In the genomic region with DNA sequence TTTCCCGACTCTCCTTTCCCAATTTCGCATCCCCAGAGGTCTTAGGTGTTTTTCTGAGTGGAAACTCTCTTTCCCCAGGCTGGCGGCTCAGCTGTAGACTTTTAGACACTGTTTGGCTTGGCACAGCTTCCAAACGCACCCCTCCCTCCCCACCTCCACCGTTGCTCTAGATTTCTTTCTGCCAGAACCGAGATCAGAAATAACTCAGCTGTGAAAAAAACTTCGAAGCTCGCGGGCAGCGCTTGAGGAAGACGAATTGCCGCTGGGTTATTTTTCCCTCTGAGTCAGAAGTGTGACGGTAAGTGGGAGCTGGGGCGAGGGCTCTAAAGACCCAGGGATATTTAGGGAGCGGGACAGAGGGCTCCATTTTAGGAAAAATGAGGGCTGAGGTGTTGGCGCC, we compare ENCODE assay signal across 15 mouse cellular contexts. TPM values are rescaled to one million over a fixed set of nuclear protein-coding genes. Genes with fewer than 3 reads are reported as not detected.
DNase-seq lines count a peak whose midpoint lies in the region; ATAC-seq and TF ChIP-seq lines count a peak whose summit lies in the region.
"Had no signal": no experiment of that assay in that cellular context is flagged by ENCODE, and none has a peak within 500 bp of the region (broad histone marks: within the 10 kb centered on the region; RNA-seq: fewer than 3 reads in every experiment).

No protein-coding gene starts in this region.

- H3K4me3 ChIP-seq in limb, embryonic 15.5 days: no peak overlapping the region
- no peak overlapping the region for H3K4me3 ChIP-seq in liver, embryonic 12.5 days
- H3K4me3 ChIP-seq: layer of hippocampus, adult 2 months; myocyte had no signal

- peaks cover 16% of the 10 kb centered on the region for H3K4me1 ChIP-seq in limb, embryonic 15.5 days
- no peaks in the 10 kb centered on the region for H3K4me1 ChIP-seq in liver, embryonic 12.5 days

- 43% methylated on average over 16 of the region's 16 CpGs for WGBS in limb, embryonic 15.5 days
- WGBS in liver, embryonic 12.5 days (ENCODE audit: insufficient replicate concordance): 62% methylated on average over 16 of the region's 16 CpGs

- TF ChIP-seq CTCF in brain, embryonic 14.5 days (IDR thresholded peaks at IDR 0.05; ENCODE audit: borderline replicate concordance, extremely low read depth, insufficient read depth, insufficient read length): no peak

- H3K9me3 ChIP-seq in limb, embryonic 15.5 days: no peaks in the 10 kb centered on the region
- no peaks in the 10 kb centered on the region for H3K9me3 ChIP-seq in liver, embryonic 12.5 days (replicated peaks)

- H3K27ac ChIP-seq in limb, embryonic 15.5 days: peak overlapping the region; percentile 67
- H3K27ac ChIP-seq in liver, embryonic 12.5 days: no peak overlapping the region
- H3K27ac ChIP-seq: hindbrain, embryonic 14.5 days; layer of hippocampus, adult 2 months had no signal

- no peak overlapping the region for H3K9ac ChIP-seq in limb, embryonic 15.5 days
- H3K9ac ChIP-seq in liver, embryonic 12.5 days: no peak overlapping the region
- H3K9ac ChIP-seq: hindbrain, embryonic 14.5 days had no signal

- ATAC-seq in limb, embryonic 15.5 days (ENCODE audit: insufficient number of reproducible peaks, low FRiP score, low TSS enrichment, low read depth): no peak
- ATAC-seq in liver, embryonic 12.5 days: no peak

- H3K4me2 ChIP-seq in limb, embryonic 15.5 days: peak overlapping the region; percentile 1; the same call in 1 of the 2 replicates
- no peak overlapping the region for H3K4me2 ChIP-seq in liver, embryonic 12.5 days
- H3K4me2 ChIP-seq: hindbrain, embryonic 14.5 days had no signal

- no peak for TF ChIP-seq POLR2A in brain, embryonic 14.5 days (IDR thresholded peaks at IDR 0.05; ENCODE audit: borderline replicate concordance, extremely low read depth, insufficient read depth, insufficient read length, poor library complexity, severe bottlenecking)

- H3K36me3 ChIP-seq in limb, embryonic 15.5 days: no peaks in the 10 kb centered on the region
- H3K36me3 ChIP-seq in liver, embryonic 12.5 days: no peaks in the 10 kb centered on the region

- H3K27me3 ChIP-seq in limb, embryonic 15.5 days: no peaks in the 10 kb centered on the region
- no peaks in the 10 kb centered on the region; the same call in 1 of the 2 replicates for H3K27me3 ChIP-seq in liver, embryonic 12.5 days (replicated peaks)

- DNase-seq in kidney, postnatal 14 days: peak; percentile 20
- no peak for DNase-seq in kidney, adult 9 months
- peak; percentile 61 for DNase-seq in brain, embryonic 14.5 days (ENCODE audit: low read depth)
- DNase-seq in frontal cortex, postnatal 14 days (ENCODE audit: low spot score in 2 of 2): peak; percentile 67 to 79
- no peak for DNase-seq in MN1 (ENCODE audit: low spot score)
- DNase-seq in spleen, postnatal 14 days (ENCODE audit: low spot score in 2 of 2): no peak
- DNase-seq: adrenal gland, adult 8-10 months; cerebellum, adult 2 months; gastrocnemius, postnatal 36 days; thymus, adult 2 months had no signal

RNA-seq across cellular contexts. Expression of gene Scube1, which starts 21.5 kb away (rescaled TPM):
- 15.1 and 24.7 TPM in 2 replicates for polyA plus RNA-seq in brain, embryonic 14.5 days (2012; rRNA removed)
- polyA plus RNA-seq in limb, embryonic 15.5 days (2015; fragmentation: Nextera tagmentation; extraction: Ambion mirVana): 7.1 and 9.7 TPM in 2 replicates
- polyA plus RNA-seq in liver, embryonic 12.5 days (2016; fragmentation: Nextera tagmentation; extraction: Ambion mirVana): 0.50 and 0.72 TPM in 2 replicates
- polyA plus RNA-seq: myocyte had no signal

RNA-seq across cellular contexts. Expression of gene Mpped1, which starts 33.0 kb away (rescaled TPM):
- 51.5 and 124 TPM in 2 replicates for polyA plus RNA-seq in brain, embryonic 14.5 days (2012; rRNA removed)
- 8.0 and 9.2 TPM in 2 replicates for polyA plus RNA-seq in limb, embryonic 15.5 days (2015; fragmentation: Nextera tagmentation; extraction: Ambion mirVana)
- polyA plus RNA-seq in liver, embryonic 12.5 days (2016; fragmentation: Nextera tagmentation; extraction: Ambion mirVana): 0.10 and 0.11 TPM in 2 replicates
- polyA plus RNA-seq: myocyte had no signal

Comparison
In these comparisons a context has a peak if more than half of its experiments do, and no peak if none do; other contexts are left out.
1. DNase-seq: peak in kidney, postnatal 14 days (single experiment), brain, embryonic 14.5 days (single experiment) and frontal cortex, postnatal 14 days (2 of 2); none in kidney, adult 9 months (single experiment), MN1 (single experiment) and spleen, postnatal 14 days (0 of 2).